Mouse (Mus musculus) 416B (cell line): ENCODE measurements around the gene Zfp689.
"Not testable (repeated sequence)": the region's sequence is repeated elsewhere in the genome, so short reads cannot be mapped to it uniquely, and the experiment has no call there.

ENCODE experiments used
- DNase-seq: peaks from one replicate; pipeline ENCODE4 v3.0.0; 2011; ENCODE audit warnings: low read depth

The Zfp689 gene

GRCm38 (mm10) chr7:127404101-127404500, 44.9 kb downstream of the Zfp689 start:
- not testable (repeated sequence) for DNase-seq

GRCm38 (mm10) chr7:127402980-127403379, 46.0 kb downstream of the Zfp689 start:
- DNase-seq, result peak; percentile 46

- no peak for DNase-seq
Measured at GRCm38 (mm10) chr7:127400355-127400754, 48.6 kb downstream of the Zfp689 start.

- DNase-seq, result no peak
Measured at GRCm38 (mm10) chr7:127393944-127394333, 55.0 kb downstream of the Zfp689 start.

- peak; percentile 100 for DNase-seq
Measured at GRCm38 (mm10) chr7:127393157-127393943, 55.6 kb downstream of the Zfp689 start, which contains the start of gene E430018J23Rik. Gene E430018J23Rik, minus strand, starts transcription at chr7:127393629.

GRCm38 (mm10) chr7:127392251-127392824, 56.6 kb downstream of the Zfp689 start:
- no peak for DNase-seq
